Mouse (Mus musculus) thymus, adult 2 months (tissue): ENCODE data around the gene Macrod1.

Source experiments
- CTCF ChIP-seq: fragments of 200-500 bp; IDR thresholded peaks from 2 replicates; pipeline ENCODE4 v1.5.1; 2012; ENCODE audit warnings: mild to moderate bottlenecking, control low read depth, low read length, moderate library complexity, borderline replicate concordance; ENCODE audit not compliant: control insufficient read depth, poor library complexity, insufficient read depth; ENCODE audit errors: extremely low read depth
- POLR2A ChIP-seq: fragments of 200-500 bp; IDR thresholded peaks from 2 replicates; pipeline ENCODE4 v1.6.1; 2012; ENCODE audit warnings: mild to moderate bottlenecking, low read length, control low read depth, moderate library complexity; ENCODE audit not compliant: control insufficient read depth, poor library complexity, insufficient read depth; ENCODE audit errors: extremely low read depth

DNA sequence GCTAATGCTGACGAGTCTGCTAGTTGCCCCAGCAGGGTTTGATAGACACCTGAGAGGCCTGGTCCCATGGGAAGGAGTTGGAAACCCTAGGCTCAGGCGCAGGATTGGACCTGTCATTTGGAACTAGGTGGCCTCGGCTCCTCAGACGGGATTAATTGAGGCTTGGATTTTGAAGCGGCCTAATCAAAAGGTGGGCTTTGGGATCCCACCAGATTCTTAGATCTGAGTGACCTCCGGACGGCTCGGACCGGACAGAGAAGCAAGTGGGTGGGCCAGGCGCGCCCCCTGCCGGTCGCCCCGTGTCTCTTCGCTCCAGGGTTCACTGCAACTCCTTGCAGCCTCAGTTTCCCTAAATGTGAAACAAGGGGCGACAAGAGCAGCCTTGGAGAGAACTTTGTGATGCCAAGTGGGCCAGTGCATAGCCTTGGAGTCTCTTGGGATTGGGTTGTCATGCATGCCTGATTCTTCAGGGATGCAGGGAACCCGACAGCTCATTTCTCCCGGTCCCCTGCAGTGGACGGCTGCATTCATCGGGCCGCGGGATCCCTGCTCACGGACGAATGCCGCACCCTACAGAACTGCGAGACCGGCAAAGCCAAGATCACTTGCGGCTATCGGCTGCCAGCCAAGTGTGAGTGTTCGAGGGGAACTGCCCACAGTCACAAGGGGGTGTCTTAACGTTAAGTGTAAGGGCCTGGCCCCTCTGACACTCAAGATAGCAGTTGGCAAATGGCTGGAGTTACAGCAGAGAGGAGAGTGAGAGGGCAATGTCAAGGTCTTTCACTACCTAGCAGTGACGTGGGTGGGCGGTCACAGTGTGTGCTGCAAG is 139.5 kb downstream of the Macrod1 start:
- peak; percentile 88 for TF ChIP-seq CTCF
- TF ChIP-seq POLR2A, result no peak
